17 mouse cellular contexts compared by ENCODE assay signal in the genomic region with DNA sequence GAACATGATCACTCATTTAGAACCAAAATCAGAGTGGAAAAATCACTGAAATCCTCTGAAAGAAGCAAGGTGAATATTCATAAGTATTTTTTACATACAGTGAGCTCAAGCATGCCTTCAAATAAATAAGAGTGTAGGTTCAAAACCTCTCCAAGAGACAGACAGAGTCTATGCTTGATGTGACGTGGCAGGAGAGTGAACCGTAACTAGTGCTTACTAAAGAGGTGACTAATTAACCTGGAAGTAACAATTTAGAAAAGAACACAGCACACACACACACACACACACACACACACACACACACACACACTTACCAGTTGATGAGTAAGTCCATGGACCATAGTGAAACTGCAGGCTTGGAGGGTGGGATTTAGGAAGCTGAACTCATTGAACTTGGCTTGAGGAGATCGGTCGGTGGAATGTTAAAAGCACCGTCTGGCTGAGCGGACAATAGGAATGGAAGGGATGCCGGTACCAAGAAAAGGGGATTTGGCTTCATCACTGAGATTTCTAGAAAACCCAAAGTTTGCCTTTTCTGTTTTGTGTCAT.
"Had no signal": no experiment of that assay in that cellular context is flagged by ENCODE, and none has a peak within 500 bp of the region (broad histone marks: within the 10 kb centered on the region; RNA-seq: fewer than 3 reads in every experiment).

No protein-coding gene starts in this region.

- H3K4me2 ChIP-seq: liver, embryonic 13.5 days; lung, embryonic 14.5 days; midbrain, embryonic 12.5 days; midbrain, embryonic 15.5 days; neural tube, embryonic 12.5 days; neural tube, embryonic 15.5 days; stomach, embryonic 15.5 days had no signal

- H3K9ac ChIP-seq: liver, embryonic 13.5 days; lung, embryonic 14.5 days; midbrain, embryonic 12.5 days; midbrain, embryonic 15.5 days; neural tube, embryonic 12.5 days; neural tube, embryonic 15.5 days; stomach, embryonic 15.5 days had no signal

- H3K4me1 ChIP-seq: liver, embryonic 13.5 days; midbrain, embryonic 12.5 days; midbrain, embryonic 15.5 days; neural tube, embryonic 12.5 days; neural tube, embryonic 15.5 days; stomach, embryonic 15.5 days had no signal

- H3K27me3 ChIP-seq: liver, embryonic 13.5 days; midbrain, embryonic 12.5 days; midbrain, embryonic 15.5 days; neural tube, embryonic 12.5 days; neural tube, embryonic 15.5 days; stomach, embryonic 15.5 days had no signal

- H3K36me3 ChIP-seq: liver, embryonic 13.5 days; midbrain, embryonic 12.5 days; midbrain, embryonic 15.5 days; neural tube, embryonic 12.5 days; neural tube, embryonic 15.5 days; stomach, embryonic 15.5 days had no signal

- ATAC-seq: intestine, postnatal 0 days; lung, postnatal 0 days; midbrain, embryonic 15.5 days had no signal

- H3K27ac ChIP-seq: left cerebral cortex, adult 2 months; liver, embryonic 13.5 days; macrophage; midbrain, embryonic 12.5 days; midbrain, embryonic 15.5 days; neural tube, embryonic 12.5 days; neural tube, embryonic 15.5 days; stomach, embryonic 15.5 days had no signal

- H3K4me3 ChIP-seq: left cerebral cortex, adult 2 months; liver, embryonic 13.5 days; midbrain, embryonic 12.5 days; midbrain, embryonic 15.5 days; neural tube, embryonic 12.5 days; neural tube, embryonic 15.5 days; stomach, embryonic 15.5 days had no signal

- DNase-seq: layer of hippocampus, postnatal 36 days; liver, embryonic 13.5 days; lung, embryonic 14.5 days; right cerebral cortex, adult 18-20 months; right cerebral cortex, postnatal 14 days; right cerebral cortex, postnatal 4 days; spleen, adult 18-20 months; thymus, postnatal 25 days had no signal

- H3K9me3 ChIP-seq: liver, embryonic 13.5 days; midbrain, embryonic 12.5 days; midbrain, embryonic 15.5 days; neural tube, embryonic 12.5 days; neural tube, embryonic 15.5 days; stomach, embryonic 15.5 days had no signal
